Mouse (Mus musculus) cerebellum, adult 9-10 months (tissue): ENCODE data around the gene Stat3.

Experiments used
- DNase-seq: peaks from one replicate; pipeline ENCODE4 v3.0.0; 2022

Gene Stat3

DNA sequence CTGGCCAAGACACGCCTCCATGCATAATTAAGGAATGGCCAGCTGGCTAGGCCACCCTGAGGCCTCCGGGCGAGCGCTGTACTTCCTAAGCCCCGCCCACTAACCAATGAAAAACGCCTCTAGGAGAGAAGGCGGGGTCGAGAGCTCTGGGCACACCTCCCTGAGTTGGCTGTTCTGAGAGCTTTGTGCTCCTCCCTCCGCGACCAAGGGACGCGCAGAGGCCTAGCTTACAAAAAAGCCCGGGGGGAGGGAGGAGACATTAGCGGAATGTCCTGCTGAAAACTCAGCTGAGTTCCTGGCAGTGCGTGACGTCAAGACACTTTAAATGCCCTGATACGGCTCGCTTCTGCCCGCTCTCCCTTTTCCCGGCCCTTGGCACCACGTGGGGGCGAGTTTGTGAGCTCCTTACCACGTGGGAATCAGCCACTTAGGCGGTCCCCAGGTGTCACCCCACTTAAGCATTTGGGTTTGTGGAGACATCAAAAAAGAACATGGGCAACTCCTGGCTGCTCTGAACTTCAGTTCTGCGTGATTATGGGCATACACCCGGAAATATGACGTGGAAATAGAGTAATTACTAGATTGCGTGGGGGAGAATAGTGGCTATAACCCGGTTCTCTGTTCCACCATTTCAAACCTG is at the start of gene Stat3:
Gene Stat3 (minus strand): TSS at position 29 of the 640 bp plus-strand sequence.
- peak; percentile 99 for DNase-seq

DNA sequence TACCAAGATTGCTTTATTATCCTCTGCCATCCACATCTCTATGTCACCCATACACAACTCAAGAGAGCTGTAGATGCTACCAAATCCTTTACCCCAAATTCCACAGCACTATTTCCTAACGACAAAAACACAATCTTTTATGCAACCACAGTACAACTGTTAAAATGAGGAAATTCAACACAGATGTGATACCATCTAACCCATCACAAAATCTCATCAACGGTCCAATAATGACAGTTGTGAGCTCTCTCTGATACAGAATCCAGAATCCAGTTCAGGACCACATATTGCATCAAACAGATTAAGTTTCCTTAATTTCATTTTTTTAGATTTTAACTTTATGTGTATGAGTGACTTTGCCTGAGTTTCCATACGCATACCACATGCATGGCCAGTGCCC is 49.3 kb upstream of the Stat3 start:
- DNase-seq: no peak

DNA sequence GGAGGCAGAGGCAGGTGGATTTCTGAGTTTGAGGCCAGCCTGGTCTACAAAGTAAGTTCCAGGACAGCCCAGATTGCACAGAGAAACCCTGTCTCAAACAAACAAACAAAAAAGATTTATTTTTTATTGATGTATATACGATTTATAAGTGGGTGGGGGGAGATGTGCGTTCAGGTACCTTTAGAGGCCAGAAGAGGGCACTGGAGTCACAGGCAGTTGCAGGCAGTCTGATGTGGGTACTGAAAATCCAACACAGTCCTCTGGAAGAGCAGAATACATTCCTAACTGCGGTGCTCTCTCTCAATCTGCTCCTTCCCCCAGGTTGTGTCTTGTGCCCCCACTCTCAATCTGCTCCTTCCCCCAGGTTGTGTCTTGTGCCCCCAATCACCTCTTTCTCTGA is 46.3 kb upstream of the Stat3 start:
- no peak for DNase-seq

GRCm38 (mm10) chr11:100983778-100984131 is 44.4 kb upstream of the Stat3 start:
- DNase-seq: no peak

DNA sequence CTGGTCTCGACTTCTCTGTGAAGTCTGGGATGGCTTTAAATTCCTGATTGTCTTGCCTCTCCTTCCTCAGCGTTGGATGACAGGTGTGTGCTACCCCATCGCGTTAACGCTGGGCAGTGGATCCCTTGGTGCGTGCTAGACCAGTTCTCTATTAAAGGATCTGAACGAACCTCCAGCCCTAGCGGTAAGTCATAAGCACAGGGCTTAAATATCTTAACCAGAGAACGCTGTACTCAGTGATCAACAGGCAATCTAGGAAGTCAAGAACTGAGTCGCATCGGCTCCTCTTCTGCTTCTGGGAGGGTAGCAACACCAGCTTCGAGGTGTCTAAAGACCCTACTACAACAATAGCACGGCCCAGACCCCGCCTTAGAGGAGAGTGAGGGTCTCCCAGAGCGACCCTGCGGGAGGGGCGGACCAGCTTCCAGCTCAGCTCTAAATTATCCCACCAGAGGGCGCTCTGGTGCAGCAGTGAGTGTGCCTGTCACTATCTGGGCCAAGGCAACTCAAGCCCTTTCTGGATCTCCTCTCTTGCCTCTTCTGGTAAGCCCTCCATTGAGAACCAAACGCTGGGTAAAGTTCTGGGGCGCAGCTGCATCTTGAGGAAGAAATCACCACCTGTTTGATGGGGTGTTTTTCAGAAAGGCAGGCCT is 43.9 kb upstream of the Stat3 start:
- peak; percentile 77 for DNase-seq

GRCm38 (mm10) chr11:100982087-100982486 is 42.7 kb upstream of the Stat3 start:
- no peak for DNase-seq

- no peak for DNase-seq
These were observed 41.9 kb upstream of the Stat3 start for GRCm38 (mm10) chr11:100981236-100981635.

DNA sequence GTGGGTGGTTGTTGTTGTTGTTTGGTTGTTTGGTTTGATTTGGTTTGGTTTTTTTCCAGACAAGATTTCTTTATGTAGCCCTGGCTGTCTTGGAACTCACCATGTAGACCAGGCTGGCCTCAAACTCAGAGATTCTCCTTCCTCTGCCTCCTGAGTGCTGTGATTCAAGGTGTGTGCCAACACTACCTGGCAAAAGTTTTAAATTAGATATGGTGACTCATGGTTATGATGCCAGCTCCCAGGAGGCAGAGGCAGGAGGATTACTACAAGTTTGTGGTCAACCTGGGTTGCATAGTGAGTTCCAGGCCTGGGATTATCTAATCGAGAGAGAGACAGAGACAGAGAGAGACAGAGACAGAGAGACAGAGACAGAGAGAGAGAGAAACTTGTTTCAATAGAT is 41.1 kb upstream of the Stat3 start:
- no peak for DNase-seq

GRCm38 (mm10) chr11:100979887-100980286 is 40.5 kb upstream of the Stat3 start:
- DNase-seq: no peak

- no peak for DNase-seq
These were observed 35.9 kb upstream of the Stat3 start for GRCm38 (mm10) chr11:100975241-100975640.

GRCm38 (mm10) chr11:100974381-100974970 is 35.1 kb upstream of the Stat3 start:
- DNase-seq: no peak

- DNase-seq: no peak
These were observed 33.9 kb upstream of the Stat3 start for GRCm38 (mm10) chr11:100973245-100973644.

- DNase-seq: no peak
These were observed 32.1 kb upstream of the Stat3 start for GRCm38 (mm10) chr11:100971455-100971854.

DNA sequence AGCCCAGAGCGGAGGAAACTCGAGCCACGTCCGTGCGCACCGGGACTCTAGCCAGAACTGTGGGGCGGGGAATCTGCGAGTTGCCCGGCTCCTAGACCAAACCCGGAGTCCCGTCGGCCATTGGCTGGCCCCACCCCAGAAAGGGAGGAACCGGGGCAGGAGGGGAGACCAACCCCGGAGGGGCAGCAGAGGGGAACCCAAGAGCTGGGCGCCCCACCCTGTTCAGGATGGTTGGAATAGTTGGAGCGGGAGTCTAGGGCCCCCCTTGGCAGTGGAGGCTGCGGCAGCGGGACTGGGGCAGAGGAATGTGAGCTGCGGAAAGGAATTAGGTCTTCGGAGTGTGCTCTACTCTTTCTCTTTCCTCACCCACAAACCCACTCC is 31.2 kb upstream of the Stat3 start, which contains the start of gene Cavin1:
Gene Cavin1 (minus strand): TSS at position 331 of the 381 bp plus-strand sequence.
- peak; percentile 41 for DNase-seq

DNA sequence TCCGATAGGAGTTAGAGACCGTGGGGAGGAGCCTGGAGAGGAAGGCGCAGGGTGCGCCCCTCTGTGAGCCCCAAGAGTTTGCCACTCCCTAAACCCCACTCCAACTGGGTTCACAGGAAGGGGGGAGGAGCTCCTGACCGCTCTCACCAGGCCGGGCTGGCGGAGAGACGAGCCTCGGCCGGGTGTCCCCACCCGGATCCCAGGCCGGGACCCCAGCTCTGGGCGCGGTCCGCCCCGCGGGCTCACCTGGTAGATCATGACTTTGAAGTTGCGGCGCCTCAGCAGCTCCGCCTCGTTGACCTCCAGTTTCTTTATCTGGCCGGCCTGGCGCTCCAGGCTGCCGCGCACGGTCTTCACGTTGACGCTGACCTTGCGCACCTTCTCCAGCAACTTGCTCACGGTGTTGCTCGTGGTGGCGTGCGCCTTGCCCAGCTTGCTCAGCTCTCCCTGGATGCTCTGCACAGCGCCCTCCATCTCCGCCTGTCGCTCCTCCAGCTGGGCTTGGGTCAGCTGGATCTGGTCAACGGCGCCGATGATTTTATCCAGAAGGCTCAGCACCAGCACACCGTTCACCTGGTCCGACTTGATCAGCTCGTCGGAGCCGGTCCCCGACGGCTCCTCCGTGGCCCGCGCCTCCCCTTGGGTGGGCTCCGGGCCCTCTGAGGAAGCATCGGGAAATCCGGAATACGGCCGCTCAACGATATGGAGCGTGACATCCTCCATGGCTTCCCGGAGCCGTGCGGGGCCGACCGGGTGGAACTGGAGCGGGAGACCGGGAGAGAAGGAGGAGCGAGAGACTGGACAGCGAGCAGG is 30.6 kb upstream of the Stat3 start:
- no peak for DNase-seq

- no peak for DNase-seq
These were observed 29.9 kb upstream of the Stat3 start for GRCm38 (mm10) chr11:100969189-100969743.

DNA sequence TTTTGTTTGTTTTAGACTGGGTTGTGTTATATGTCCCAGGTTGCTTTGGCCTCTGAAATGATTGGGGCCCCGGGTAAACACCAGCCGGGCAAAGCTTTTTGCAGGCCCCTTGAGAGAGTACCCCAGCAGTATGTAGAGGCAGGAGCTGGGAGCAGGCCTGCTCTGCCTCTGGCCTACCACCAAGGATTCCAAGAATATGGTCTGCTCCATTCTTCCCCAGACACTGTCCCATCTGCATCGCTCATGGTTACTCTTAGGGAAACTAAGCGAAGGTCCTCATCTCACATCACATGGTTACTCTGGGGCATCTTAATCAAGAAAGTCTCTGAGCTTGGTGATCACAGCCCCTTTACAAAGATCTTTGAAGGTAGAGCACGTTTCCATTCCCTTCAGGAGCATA is 29.2 kb upstream of the Stat3 start:
- no peak for DNase-seq

DNA sequence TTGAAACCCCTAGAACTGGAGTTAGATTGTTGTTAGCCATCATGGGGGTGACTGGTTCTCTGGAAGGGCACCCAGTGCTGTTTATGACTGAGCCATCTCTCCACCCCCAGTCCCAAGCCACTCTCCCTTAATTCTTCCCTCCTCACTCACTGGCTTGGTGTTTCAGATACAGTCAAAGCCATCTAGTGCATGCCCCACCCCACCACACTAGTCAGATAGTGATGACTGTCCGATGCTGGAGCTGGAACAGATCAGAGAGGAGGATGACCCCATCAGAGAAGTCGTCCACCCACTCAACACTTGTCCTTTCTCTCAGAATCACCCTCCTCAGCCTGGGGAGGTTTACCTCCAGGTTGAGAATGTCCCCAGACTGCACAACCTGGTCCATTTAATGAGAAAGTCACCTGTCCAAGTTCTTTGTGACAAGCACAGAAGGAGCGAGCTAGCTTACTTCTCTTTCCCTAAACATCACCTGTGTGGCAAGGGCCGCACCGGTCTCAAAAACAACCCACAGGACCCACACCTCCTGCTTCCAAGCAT is 28.6 kb upstream of the Stat3 start:
- no peak for DNase-seq

DNA sequence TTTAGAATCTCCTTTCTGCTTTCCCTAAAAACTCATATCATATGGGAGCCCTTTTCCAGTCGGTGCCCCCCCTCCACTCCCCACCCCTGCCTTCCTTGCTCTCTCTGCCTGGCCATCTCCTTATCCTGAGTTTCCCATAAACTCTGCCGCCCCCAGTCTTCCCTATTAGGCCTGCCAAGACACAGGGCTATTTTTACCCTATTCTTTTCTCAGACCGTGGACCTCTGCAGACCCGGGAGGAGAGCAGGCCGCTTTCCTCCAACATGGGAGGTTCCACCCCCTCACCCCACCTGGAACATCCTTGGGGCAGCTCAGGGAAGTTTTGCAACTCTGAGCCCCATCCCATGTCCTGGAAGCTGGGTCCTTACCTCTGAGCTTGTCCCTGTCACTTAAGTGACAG is 28.0 kb upstream of the Stat3 start:
- DNase-seq: no peak

DNA sequence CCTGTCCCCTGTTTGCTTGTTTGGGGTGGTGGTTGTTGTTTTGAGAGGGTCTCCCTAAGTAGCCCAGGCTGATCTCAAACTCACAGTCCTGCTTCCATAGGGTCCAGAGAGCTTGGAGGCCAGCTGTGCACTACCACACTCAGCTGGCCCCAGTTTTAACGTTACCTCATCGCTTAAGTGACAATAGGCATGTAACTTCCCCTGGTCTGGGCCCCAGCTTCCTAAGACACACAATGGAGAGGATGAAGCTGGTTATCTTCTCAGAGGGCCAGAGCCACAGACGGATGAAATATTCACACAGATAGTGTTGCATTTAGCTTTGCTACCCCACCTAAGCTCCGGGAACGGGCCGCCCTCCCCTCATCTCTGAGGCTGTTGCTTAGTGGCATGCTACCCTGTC is 26.4 kb upstream of the Stat3 start:
- DNase-seq: no peak

DNA sequence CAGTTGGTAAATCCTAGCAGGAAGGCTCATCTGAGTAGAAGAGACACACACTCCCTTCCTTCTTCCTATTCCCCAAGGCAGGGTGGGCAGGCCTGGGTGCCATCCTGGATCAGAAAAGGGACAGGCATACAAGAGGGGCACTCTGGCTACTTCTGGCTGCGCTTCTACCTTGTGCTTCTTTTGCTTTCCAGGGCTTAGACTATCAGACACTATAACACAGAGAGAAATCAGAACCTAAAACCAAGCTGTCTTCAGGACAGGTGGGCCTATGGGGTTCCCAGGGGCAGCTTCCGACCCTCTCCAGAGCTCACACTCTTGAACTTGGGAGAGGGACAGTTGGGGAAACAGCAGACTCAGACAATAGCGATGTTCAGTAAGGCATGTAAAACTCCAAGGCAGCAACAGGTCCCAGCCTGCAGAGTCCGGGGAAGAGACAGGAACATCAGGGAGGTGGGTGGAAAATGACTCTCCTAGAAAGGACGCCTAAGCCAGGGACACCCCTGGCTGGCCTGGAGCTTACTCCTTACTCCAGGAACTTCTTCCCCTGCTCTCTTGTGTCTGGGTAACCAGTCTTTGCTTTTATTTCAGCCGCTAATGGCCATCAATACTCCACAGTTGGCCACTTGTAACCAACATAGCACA is 25.7 kb upstream of the Stat3 start:
- DNase-seq: no peak

GRCm38 (mm10) chr11:100964180-100964579 is 24.8 kb upstream of the Stat3 start:
- DNase-seq: no peak

GRCm38 (mm10) chr11:100963647-100964046 is 24.3 kb upstream of the Stat3 start:
- DNase-seq: no peak
